Mouse (Mus musculus) heart, postnatal 25 days (tissue): ENCODE results near the gene H2-Oa. TPM values are rescaled to one million over a fixed set of nuclear protein-coding genes. Genes with fewer than 3 reads are reported as not detected.
"Not testable (repeated sequence)": the region's sequence is repeated elsewhere in the genome, so short reads cannot be mapped to it uniquely, and the experiment has no call there.

ENCODE experiments used
- DNase-seq: peaks from one replicate; pipeline ENCODE4 v3.0.0; 2022; ENCODE audit warnings: low spot score
- intact Hi-C: fragments of 180-260 bp; cut with DNase I; formaldehyde crosslinking; loops from one replicate; pipeline ENCODE4 v1.15.1; 2025
- total RNA-seq, 2 experiments: library from RNA; stranded (reverse); gene quantifications; 2 replicates each; pipeline ENCODE4 v1.2.3; 2021

The H2-Oa gene
- total RNA-seq, 2 experiments from 2014 or later, result not detected

DNA sequence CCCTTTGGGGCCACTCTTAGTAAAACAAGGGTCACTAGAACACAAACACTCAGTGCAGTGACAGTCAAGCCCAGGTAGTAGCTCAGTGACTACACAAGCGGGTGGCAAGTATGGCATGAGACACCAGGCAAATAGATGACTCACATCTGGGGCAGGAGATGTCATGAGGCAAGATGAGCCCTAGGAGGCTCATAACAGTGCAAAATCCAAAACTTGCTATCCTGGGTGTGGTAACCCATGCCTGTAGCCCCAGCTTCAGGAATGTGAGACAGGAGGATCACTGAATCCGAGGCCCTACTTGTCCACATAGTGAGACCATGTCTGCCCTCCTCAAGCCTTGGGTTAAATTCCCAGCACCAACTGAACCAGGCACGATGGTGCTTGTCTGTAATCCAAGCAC, 42.3 kb downstream of the H2-Oa start:
- intact Hi-C loops, result no loop called here
- no peak for DNase-seq

DNA sequence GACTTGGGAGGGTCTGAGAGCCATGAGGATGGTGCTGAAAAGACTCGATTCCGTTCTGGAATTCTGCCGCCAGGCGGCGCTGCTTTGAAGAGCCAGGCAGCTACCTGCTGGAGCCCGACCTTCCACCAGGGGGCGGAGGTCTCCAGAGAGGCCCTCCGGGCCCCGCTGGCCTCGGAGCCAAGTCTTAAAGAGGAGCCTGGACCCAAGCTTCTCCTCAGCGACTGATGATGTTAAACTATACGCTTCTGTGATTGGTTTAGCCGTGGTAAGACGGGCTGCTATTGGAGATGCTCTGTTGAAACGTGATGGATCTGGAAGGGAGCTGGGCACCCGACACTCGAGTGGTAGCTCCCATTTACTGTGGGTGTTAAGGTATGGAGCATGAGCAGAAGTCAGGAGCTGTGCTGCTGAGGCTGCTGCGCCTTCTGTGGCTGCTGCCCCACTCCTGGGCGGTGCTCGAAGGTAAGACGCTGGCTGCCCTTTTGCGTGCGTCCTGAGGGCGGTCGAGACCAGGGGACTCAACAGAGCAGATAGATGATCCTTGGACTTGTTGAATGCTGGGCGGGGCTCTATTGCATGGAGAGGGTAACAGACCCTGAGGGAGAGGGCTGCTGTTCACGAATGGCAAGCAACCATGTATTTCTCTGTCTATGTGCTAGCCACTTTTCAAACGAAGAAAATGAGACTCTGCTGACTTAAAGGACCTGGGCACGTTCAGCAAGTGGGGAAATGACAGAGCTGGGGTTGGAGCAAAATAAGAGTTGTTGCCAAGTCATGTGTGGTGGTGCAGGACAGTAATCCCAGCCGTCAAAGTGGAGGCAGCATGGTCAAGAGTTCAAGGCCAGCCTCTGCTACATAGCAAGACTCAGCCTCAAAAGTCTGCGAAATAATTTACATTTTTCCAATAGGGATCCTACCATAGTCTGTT, 43.4 kb downstream of the H2-Oa start:
- intact Hi-C loops, result loop anchor here (1.0 to 5.0 kb wide), 3 partner anchors 30 to 35 kb away; no protein-coding TSS in a partner anchor
- DNase-seq, result peak; percentile 94

DNA sequence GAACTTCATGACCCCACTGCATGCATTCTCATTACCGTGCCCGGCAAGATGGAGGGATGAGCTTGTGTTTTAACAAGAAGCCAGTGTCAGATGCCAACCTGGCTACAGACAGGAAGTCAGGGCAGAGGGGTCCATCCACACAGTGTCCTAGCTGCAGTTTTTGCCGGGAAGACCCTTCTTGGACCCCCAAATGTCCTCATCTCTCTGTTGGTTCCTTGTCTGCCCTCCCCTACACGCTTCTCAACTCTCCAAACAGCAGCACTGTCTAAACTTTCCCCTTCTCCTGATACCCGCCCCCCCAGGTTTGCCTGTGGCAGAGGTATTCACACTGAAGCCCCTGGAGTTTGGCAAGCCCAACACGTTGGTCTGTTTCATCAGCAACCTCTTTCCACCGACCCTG, 45.5 kb downstream of the H2-Oa start:
- intact Hi-C loops, result loop anchor here (5.0 kb wide), 1 partner anchor 35 kb away; no protein-coding TSS in a partner anchor
- DNase-seq, result no peak

DNA sequence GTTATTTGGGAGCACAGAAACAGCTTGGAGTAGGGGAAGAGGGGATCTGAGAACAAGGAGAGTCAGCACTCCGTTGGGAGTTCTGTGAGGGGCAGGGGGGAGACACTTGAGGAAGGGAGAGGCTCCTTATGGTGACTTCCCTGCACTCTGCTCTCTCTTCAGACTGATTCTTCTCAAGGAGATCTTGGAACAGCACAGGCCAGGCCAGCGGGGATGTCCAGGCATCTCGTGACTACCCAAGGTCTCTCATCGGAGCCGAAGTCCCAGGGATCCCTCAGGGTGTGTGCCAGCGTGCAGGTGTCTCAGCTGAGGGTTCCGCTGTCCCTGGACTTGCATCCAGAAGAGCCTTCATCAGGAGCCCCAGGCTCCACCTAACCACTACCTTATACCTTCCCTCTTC, 46.5 kb downstream of the H2-Oa start:
- intact Hi-C loops, result loop anchor here (5.0 kb wide), 1 partner anchor 36 kb away; no protein-coding TSS in a partner anchor
- no peak for DNase-seq

DNA sequence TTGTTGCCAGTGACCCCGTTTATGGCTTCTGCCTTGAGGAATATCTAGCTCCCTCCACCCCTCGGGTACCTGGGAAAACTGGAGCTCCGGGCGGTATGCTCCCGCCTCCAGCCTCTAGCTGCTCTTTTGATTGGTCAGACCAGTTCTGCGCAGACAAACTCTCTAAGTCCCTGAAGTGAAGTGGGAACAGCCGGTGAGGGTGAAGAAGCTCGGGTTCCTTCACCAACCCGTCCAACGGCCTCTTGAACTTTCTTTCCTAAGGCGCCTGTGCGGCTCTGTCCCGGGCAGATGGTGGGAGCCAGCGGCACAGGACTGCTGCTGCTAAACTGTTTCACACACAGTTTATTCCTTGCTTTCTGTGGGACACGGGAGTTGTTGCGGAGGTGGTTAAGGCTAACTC, 47.3 kb downstream of the H2-Oa start:
- intact Hi-C loops, result loop anchor here (5.0 kb wide), 1 partner anchor 37 kb away; no protein-coding TSS in a partner anchor
- DNase-seq, result peak; percentile 24

DNA sequence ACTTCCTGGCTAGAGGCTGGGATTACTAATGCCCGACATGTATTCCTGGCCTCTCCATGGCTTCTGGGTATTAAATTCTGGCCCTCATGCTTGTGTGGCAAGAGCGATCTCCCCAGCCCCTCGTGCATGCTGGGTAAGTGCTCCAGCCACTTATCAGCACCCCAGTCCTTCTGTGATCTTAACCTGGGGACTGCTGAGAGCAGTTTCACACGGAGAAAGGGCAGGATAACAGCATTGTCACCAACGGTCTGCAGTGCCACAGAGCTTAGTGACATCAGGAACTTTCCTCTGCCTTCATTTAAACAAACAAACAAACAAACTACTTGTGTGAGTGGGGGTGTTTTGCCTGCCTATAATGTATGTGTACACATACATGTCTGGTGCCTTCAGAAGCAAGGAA, 48.1 kb downstream of the H2-Oa start:
- intact Hi-C loops, result no loop called here
- DNase-seq, result no peak

DNA sequence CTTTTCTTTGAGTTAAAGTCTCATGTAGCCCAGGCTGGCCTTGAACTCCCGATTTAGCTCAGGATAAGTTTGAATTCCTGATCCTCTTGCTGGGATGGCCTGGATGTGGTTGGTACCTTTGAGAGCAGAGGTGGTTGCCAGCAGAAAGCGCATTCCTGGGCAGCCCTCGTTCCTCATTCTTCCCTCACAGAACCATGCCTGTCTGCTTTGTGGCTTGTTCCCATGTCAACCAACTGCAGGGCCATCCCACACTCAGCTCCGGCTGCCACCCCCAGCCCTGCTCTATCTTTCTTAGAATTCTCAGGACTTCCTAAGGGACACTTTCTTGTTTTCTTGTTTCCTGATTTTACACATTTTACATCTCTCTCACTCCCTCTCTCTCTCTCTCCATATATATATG, 49.3 kb downstream of the H2-Oa start:
- intact Hi-C loops, result no loop called here
- DNase-seq, result no peak

DNA sequence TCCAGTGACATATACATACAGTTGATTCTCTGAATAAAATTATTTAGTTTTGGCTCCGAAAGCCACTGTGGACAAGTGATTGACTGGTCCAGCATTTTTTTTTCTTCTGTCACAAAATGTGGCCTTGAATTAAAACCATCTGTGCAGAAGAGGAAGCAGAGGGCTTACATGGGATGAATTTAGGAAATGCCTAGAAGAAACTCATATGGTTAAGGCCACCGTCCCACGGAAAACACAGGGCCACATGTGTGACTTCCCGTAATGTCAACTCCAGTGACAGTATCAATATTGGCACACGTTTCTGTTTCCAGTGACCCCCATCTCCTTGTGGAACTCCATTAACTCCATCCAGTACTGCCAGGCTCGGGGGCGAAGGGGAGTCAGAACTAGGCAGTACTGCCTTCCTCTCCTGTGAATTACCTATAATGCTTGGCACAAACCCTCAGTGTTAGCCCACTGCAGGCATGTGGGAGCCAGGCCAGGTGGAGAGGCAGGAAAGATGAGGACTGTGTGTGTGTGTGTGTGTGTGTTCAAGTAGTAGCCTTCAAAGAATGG, 50.4 kb downstream of the H2-Oa start:
- DNase-seq, result no peak
- intact Hi-C loops, result no loop called here

DNA sequence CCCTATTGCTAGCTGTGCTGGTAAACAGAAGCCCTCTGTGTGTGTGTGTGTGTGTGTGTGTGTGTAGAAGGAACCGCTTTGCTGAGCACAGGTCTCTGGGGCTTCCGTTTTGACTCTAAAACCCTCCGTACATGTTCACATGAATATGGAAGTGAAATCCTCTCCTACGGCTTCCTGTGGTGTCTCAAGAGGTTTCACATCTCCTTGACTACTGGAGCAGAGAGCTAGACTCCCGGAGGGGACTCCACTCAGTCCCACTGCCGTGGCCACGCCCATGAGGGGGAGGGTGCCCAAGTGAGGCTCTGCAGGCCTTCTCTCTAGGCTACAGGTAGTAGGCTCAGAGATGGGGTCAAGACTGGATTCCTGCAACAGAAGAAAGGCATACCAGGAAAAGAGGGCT, 50.9 kb downstream of the H2-Oa start, which contains the start of gene H2-DMb2:
H2-DMb2 (plus strand) TSS at position 275 of the 400 bp plus-strand sequence.
- intact Hi-C loops, result no loop called here
- peak; percentile 56 for DNase-seq

DNA sequence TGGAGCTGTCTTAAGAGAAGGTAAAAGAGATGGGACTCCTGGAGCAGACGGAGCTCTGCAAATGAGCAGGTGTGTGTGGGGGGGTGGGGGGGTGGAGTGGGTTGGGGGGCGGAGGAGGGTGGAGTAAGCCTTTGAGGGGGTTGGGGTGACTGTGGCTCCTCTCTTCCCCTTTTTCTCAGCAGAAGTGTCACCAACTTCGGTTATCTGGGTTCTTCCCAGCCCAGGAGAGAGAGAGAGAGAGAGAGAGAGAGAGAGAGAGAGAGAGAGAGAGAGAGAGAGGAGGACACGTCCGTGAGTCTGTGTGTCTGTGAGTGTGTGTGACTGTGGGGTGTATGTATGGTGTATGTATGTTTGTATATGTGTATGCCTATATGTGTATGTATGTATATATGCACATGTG, 51.3 kb downstream of the H2-Oa start:
- intact Hi-C loops, result no loop called here

DNA sequence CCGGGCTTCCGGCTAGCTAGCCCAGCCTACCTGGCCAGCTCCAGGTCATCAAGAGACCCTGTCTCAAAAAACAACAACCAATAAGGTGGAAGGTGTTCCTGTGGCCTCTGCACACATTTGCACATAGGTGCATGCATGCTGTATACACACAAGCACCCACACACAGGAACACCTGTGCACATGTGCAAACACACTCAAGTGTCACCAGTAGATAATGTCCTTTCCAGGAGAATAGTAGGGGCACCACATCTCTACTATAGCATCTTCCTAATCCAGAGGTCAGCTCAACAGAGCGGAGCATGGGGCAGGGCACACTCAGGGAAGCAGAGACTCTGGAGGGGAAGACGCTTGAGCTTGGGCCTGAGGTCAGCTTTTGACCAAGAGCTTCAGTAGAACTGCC, 52.1 kb downstream of the H2-Oa start:
- DNase-seq, intact Hi-C loops: not testable (repeated sequence)

More for the DNA sequence above, 51.3 kb downstream of the H2-Oa start:
- no peak for DNase-seq

Other genes with a start within 250 kb of the H2-Oa start
- 10 to 100 TPM; 30.6 to 31.9 TPM for gene Cd320, start 249.2 kb upstream of the H2-Oa start, total RNA-seq
- gene Gm7029, start 218.5 kb upstream of the H2-Oa start, total RNA-seq, result not detected
- gene Kifc1, start 201.7 kb upstream of the H2-Oa start, total RNA-seq, result 1 to 10 TPM; 1.4 to 1.8 TPM
- not detected for gene Platr17, start 187.2 kb upstream of the H2-Oa start, total RNA-seq
- 10 to 100 TPM; 14.3 to 17.5 TPM for gene Daxx, start 182.9 kb upstream of the H2-Oa start, total RNA-seq
- gene Tapbp, start 176.4 kb upstream of the H2-Oa start, total RNA-seq, result 100 to 1,000 TPM in 1 of 2 experiments, 10 to 100 TPM in 1; 93.5 to 104 TPM
- gene Zbtb22, start 176.4 kb upstream of the H2-Oa start, total RNA-seq, result 10 to 100 TPM; 15.5 to 19.4 TPM
- gene Rgl2, start 162.8 kb upstream of the H2-Oa start, total RNA-seq, result 10 to 100 TPM; 38.2 to 44.6 TPM
- gene Pfdn6, start 152.0 kb upstream of the H2-Oa start, total RNA-seq, result 10 to 100 TPM; 70.7 to 77.3 TPM
- gene Wdr46, start 151.7 kb upstream of the H2-Oa start, total RNA-seq, result 10 to 100 TPM in 1 of 2 experiments, 1 to 10 TPM in 1; 9.3 to 10.2 TPM
- gene B3galt4, start 140.9 kb upstream of the H2-Oa start, total RNA-seq, result 1 to 10 TPM; 1.7 to 1.9 TPM
- 10 to 100 TPM; 39.2 to 39.4 TPM for gene Vps52, start 136.5 kb upstream of the H2-Oa start, total RNA-seq
- 100 to 1,000 TPM; 408 to 435 TPM for gene Rps18, start 136.3 kb upstream of the H2-Oa start, total RNA-seq
- 10 to 100 TPM; 59.9 to 88.2 TPM for gene H2-K1, start 92.0 kb upstream of the H2-Oa start, total RNA-seq
- 10 to 100 TPM; 12.6 to 13.2 TPM for gene Ring1, start 67.7 kb upstream of the H2-Oa start, total RNA-seq
- gene H2-Ke6, start 64.3 kb upstream of the H2-Oa start, total RNA-seq, result 100 to 1,000 TPM in 1 of 2 experiments, 10 to 100 TPM in 1; 98.1 to 100 TPM
- 10 to 100 TPM; 60.4 to 61.3 TPM for gene Slc39a7, start 60.7 kb upstream of the H2-Oa start, total RNA-seq
- gene Rxrb, start 60.5 kb upstream of the H2-Oa start, total RNA-seq, result 10 to 100 TPM; 40.5 to 42.1 TPM
- 1 to 10 TPM; 1.1 to 2.2 TPM for gene Col11a2, start 52.9 kb upstream of the H2-Oa start, total RNA-seq
- gene H2-DMa, start 27.2 kb downstream of the H2-Oa start, total RNA-seq, result 1 to 10 TPM; 3.7 to 4.5 TPM
- gene Brd2, start 30.3 kb downstream of the H2-Oa start, total RNA-seq, result 10 to 100 TPM; 72.9 to 75.8 TPM
- 1 to 10 TPM in 1 of 2 experiments, under 1 TPM in 1; 0.91 to 1.6 TPM for gene H2-DMb2, start 51.0 kb downstream of the H2-Oa start, total RNA-seq
- 1 to 10 TPM; 1.1 to 1.3 TPM for gene H2-DMb1, start 60.7 kb downstream of the H2-Oa start, total RNA-seq
- gene Tap1, start 95.2 kb downstream of the H2-Oa start, total RNA-seq, result 1 to 10 TPM; 3.9 to 5.5 TPM
- gene Psmb9, start 95.4 kb downstream of the H2-Oa start, total RNA-seq, result 1 to 10 TPM; 5.4 to 8.5 TPM
- gene Psmb8, start 105.4 kb downstream of the H2-Oa start, total RNA-seq, result 10 to 100 TPM in 1 of 2 experiments, 1 to 10 TPM in 1; 9.7 to 11.8 TPM
- gene Tap2, start 111.2 kb downstream of the H2-Oa start, total RNA-seq, result 10 to 100 TPM; 21.2 to 22.0 TPM
- gene H2-Ob, start 146.6 kb downstream of the H2-Oa start, total RNA-seq, result 1 to 10 TPM in 1 of 2 experiments, under 1 TPM in 1; 0.70 to 1.5 TPM
- gene H2-Ab1, start 165.3 kb downstream of the H2-Oa start, total RNA-seq, result 10 to 100 TPM in 1 of 2 experiments, 1 to 10 TPM in 1; 9.2 to 12.6 TPM
- gene H2-Aa, start 195.5 kb downstream of the H2-Oa start, total RNA-seq, result 10 to 100 TPM; 13.9 to 14.3 TPM
- gene H2-Eb1, start 213.5 kb downstream of the H2-Oa start, total RNA-seq, result 10 to 100 TPM; 13.4 to 14.8 TPM
- gene H2-Eb2, start 233.3 kb downstream of the H2-Oa start, total RNA-seq, result not detected